Mouse (Mus musculus): ENCODE measurements around the gene Atg10. TPM values are rescaled to one million over a fixed set of nuclear protein-coding genes. Genes with fewer than 3 reads are reported as not detected.

Gene Atg10
- total and polyA plus RNA-seq, 3 experiments = 2.0 to 4.3 TPM; not detected in 1

GRCm38 (mm10) chr13:91038636-91039035 lies 185.1 kb downstream of the Atg10 start:
- Histone ChIP-seq H3K4me1 (ENCODE audit: control insufficient read depth in 1 of 2, insufficient read depth in 2 of 2, low read length in 2 of 2) (peaks cover 0 to 7% of the 10 kb centered on the region in 2 experiments; a peak in 1 of 4 replicates), H3K27me3 (ENCODE audit: control insufficient read depth in 1 of 2, insufficient read depth in 2 of 2, low read length in 2 of 2) (no peaks in the 10 kb centered on the region), H3K9me3 (replicated peaks; ENCODE audit: insufficient read depth, low read length) (no peaks in the 10 kb centered on the region), H3K79me2 (ENCODE audit: control insufficient read depth, insufficient read depth, low read length, poor library complexity) (no peaks in the 10 kb centered on the region), H3K4me3 (ENCODE audit: control insufficient read depth in 1 of 2, insufficient read depth in 1 of 2, low read depth in 2 of 2, low read length in 2 of 2) (no peak overlapping the region), H3K9ac (ENCODE audit: control insufficient read depth, low read depth, low read length, poor library complexity, severe bottlenecking) (no peak overlapping the region), H3K27ac (ENCODE audit: control insufficient read depth, low read depth, low read length) (no peak overlapping the region), H3K36me3 (ENCODE audit: control insufficient read depth in 1 of 2, insufficient read depth in 2 of 2, low read length in 2 of 2) (peaks cover 0 to 8% of the 10 kb centered on the region in 2 experiments; a peak in 2 of 4 replicates)
- TF ChIP-seq MEF2A (IDR thresholded peaks at IDR 0.05; ENCODE audit: extremely low read depth, insufficient replicate concordance, low read depth, low read length, poor library complexity, severe bottlenecking) (no peak), ETS1 (IDR thresholded peaks at IDR 0.05; ENCODE audit: low read depth, low read length) (no peak), GABPA (IDR thresholded peaks at IDR 0.05; ENCODE audit: low read depth, low read length) (no peak), MAX (IDR thresholded peaks at IDR 0.05; ENCODE audit: low read length) (no peak), RAD21 (IDR thresholded peaks at IDR 0.05; ENCODE audit: low read depth, low read length) (no peak)
- DNase-seq (ENCODE audit: low read depth, low spot score) = no peak

- no peak overlapping the region for H3K9ac ChIP-seq (ENCODE audit: control insufficient read depth, low read depth, low read length, poor library complexity, severe bottlenecking)
- H3K9me3 ChIP-seq (replicated peaks; ENCODE audit: insufficient read depth, low read length) = no peaks in the 10 kb centered on the region
- peaks cover 0 to 7% of the 10 kb centered on the region in 2 experiments; a peak in 1 of 4 replicates for H3K4me1 ChIP-seq (ENCODE audit: control insufficient read depth in 1 of 2, insufficient read depth in 2 of 2, low read length in 2 of 2)
- H3K79me2 ChIP-seq (ENCODE audit: control insufficient read depth, insufficient read depth, low read length, poor library complexity) = no peaks in the 10 kb centered on the region
- peak; percentile 38 for DNase-seq (ENCODE audit: low read depth, low spot score)
- H3K27ac ChIP-seq (ENCODE audit: control insufficient read depth, low read depth, low read length) = no peak overlapping the region
- no peak overlapping the region for H3K4me3 ChIP-seq (ENCODE audit: control insufficient read depth in 1 of 2, insufficient read depth in 1 of 2, low read depth in 2 of 2, low read length in 2 of 2)
- H3K27me3 ChIP-seq (ENCODE audit: control insufficient read depth in 1 of 2, insufficient read depth in 2 of 2, low read length in 2 of 2) = no peaks in the 10 kb centered on the region
- peaks cover 0 to 8% of the 10 kb centered on the region in 2 experiments; a peak in 2 of 4 replicates for H3K36me3 ChIP-seq (ENCODE audit: control insufficient read depth in 1 of 2, insufficient read depth in 2 of 2, low read length in 2 of 2)
- no peak for TF ChIP-seq USF2 (IDR thresholded peaks at IDR 0.05; ENCODE audit: borderline replicate concordance in 1 of 2, insufficient read depth in 1 of 2, low read depth in 1 of 2, low read length in 2 of 2)
- no peak for TF ChIP-seq TAL1 (IDR thresholded peaks at IDR 0.05; ENCODE audit: low read length)
- TF ChIP-seq KAT2A (conservative IDR thresholded peaks at IDR 0.05; ENCODE audit: low read depth, low read length) = no peak
- TF ChIP-seq MXI1 (IDR thresholded peaks at IDR 0.05; ENCODE audit: low read depth, low read length) = no peak
- TF ChIP-seq JUND (IDR thresholded peaks at IDR 0.05; ENCODE audit: low read depth, low read length) = no peak
- TF ChIP-seq TCF12 (IDR thresholded peaks at IDR 0.05; ENCODE audit: low read depth, low read length) = no peak
These were observed 185.7 kb downstream of the Atg10 start for GRCm38 (mm10) chr13:91038034-91038433.

GRCm38 (mm10) chr13:91037405-91037804 lies 186.4 kb downstream of the Atg10 start:
- H3K79me2 ChIP-seq (ENCODE audit: control insufficient read depth, insufficient read depth, low read length, poor library complexity) = no peaks in the 10 kb centered on the region
- H3K9ac ChIP-seq (ENCODE audit: control insufficient read depth, low read depth, low read length, poor library complexity, severe bottlenecking) = 0 out of 2 replicates have a peak overlapping the region, but pooled peaks have one; percentile 37
- H3K36me3 ChIP-seq (ENCODE audit: control insufficient read depth in 1 of 2, insufficient read depth in 2 of 2, low read length in 2 of 2) = peaks cover 0 to 8% of the 10 kb centered on the region in 2 experiments; a peak in 2 of 4 replicates
- peak overlapping the region; percentile 61 for H3K27ac ChIP-seq (ENCODE audit: control insufficient read depth, low read depth, low read length)
- DNase-seq (ENCODE audit: low read depth, low spot score) = peak; percentile 82
- no peaks in the 10 kb centered on the region for H3K27me3 ChIP-seq (ENCODE audit: control insufficient read depth in 1 of 2, insufficient read depth in 2 of 2, low read length in 2 of 2)
- peak overlapping the region in 1 of 2 experiments; percentile 24; a peak in 1 of 4 replicates for H3K4me3 ChIP-seq (ENCODE audit: control insufficient read depth in 1 of 2, insufficient read depth in 1 of 2, low read depth in 2 of 2, low read length in 2 of 2)
- peaks cover 0 to 7% of the 10 kb centered on the region in 2 experiments; a peak in 1 of 4 replicates for H3K4me1 ChIP-seq (ENCODE audit: control insufficient read depth in 1 of 2, insufficient read depth in 2 of 2, low read length in 2 of 2)
- no peaks in the 10 kb centered on the region for H3K9me3 ChIP-seq (replicated peaks; ENCODE audit: insufficient read depth, low read length)
- TF ChIP-seq HCFC1 (IDR thresholded peaks at IDR 0.05; ENCODE audit: low read depth, low read length) = 0 out of 2 replicates have a peak, but pooled peaks have one; percentile 17
- TF ChIP-seq POLR2A (IDR thresholded peaks at IDR 0.05; ENCODE audit: control insufficient read depth in 1 of 2, insufficient read depth in 1 of 2, low read depth in 1 of 2, low read length in 2 of 2, poor library complexity in 1 of 2) = no peak
- TF ChIP-seq POLR2AphosphoS2 (IDR thresholded peaks at IDR 0.05; ENCODE audit: low read length) = no peak
- TF ChIP-seq CTCF (IDR thresholded peaks at IDR 0.05 in 2 of 3, conservative IDR thresholded peaks at IDR 0.05 in 1 of 3; ENCODE audit: control insufficient read depth in 1 of 3, insufficient read depth in 1 of 3, low read depth in 2 of 3, low read length in 3 of 3, poor library complexity in 1 of 3, severe bottlenecking in 1 of 3) = no peak
- peak; percentile 75 for TF ChIP-seq GATA1 (IDR thresholded peaks at IDR 0.05; ENCODE audit: low read depth, low read length)
- no peak for TF ChIP-seq CHD1 (IDR thresholded peaks at IDR 0.05; ENCODE audit: low read depth, low read length)
- no peak for TF ChIP-seq SIN3A (IDR thresholded peaks at IDR 0.05; ENCODE audit: low read length)
- no peak for TF ChIP-seq KAT2A (conservative IDR thresholded peaks at IDR 0.05; ENCODE audit: low read depth, low read length)
- TF ChIP-seq ZC3H11A (IDR thresholded peaks at IDR 0.05; ENCODE audit: low read depth, low read length) = no peak
- no peak for TF ChIP-seq E2F4 (IDR thresholded peaks at IDR 0.05; ENCODE audit: borderline replicate concordance, low read depth, low read length)
- no peak for TF ChIP-seq GABPA (IDR thresholded peaks at IDR 0.05; ENCODE audit: low read depth, low read length)
- TF ChIP-seq EP300 (IDR thresholded peaks at IDR 0.05; ENCODE audit: low read depth in 1 of 2, low read length in 2 of 2) = peak; percentile 25 to 63; a peak in 2 of 4 replicates
- no peak for TF ChIP-seq NELFE (IDR thresholded peaks at IDR 0.05; ENCODE audit: low read depth, low read length)
- TF ChIP-seq MYC (IDR thresholded peaks at IDR 0.05; ENCODE audit: low read depth, low read length) = no peak
- no peak for TF ChIP-seq POLR2AphosphoS5 (IDR thresholded peaks at IDR 0.05; ENCODE audit: borderline replicate concordance, low read depth, low read length)
- TF ChIP-seq USF2 (IDR thresholded peaks at IDR 0.05; ENCODE audit: borderline replicate concordance in 1 of 2, insufficient read depth in 1 of 2, low read depth in 1 of 2, low read length in 2 of 2) = no peak
- TF ChIP-seq TAL1 (IDR thresholded peaks at IDR 0.05; ENCODE audit: low read length) = no peak
- TF ChIP-seq CHD2 (IDR thresholded peaks at IDR 0.05; ENCODE audit: low read length) = no peak
- no peak for TF ChIP-seq TCF12 (IDR thresholded peaks at IDR 0.05; ENCODE audit: low read depth, low read length)
- no peak for TF ChIP-seq JUND (IDR thresholded peaks at IDR 0.05; ENCODE audit: low read depth, low read length)

Data from MEL (cell line).